Mouse (Mus musculus) liver, embryonic 14.5 days (tissue): ENCODE results near the gene Agfg2.

Experiments used
- CTCF ChIP-seq: IDR thresholded peaks from 2 replicates; pipeline ENCODE4 v1.5.1; 2016; ENCODE audit warnings: antibody characterized with exemption, low read depth, control low read depth
- EP300 ChIP-seq: IDR thresholded peaks from 2 replicates; pipeline ENCODE4 v1.6.1; 2016; ENCODE audit warnings: antibody characterized with exemption, low read depth

DNA sequence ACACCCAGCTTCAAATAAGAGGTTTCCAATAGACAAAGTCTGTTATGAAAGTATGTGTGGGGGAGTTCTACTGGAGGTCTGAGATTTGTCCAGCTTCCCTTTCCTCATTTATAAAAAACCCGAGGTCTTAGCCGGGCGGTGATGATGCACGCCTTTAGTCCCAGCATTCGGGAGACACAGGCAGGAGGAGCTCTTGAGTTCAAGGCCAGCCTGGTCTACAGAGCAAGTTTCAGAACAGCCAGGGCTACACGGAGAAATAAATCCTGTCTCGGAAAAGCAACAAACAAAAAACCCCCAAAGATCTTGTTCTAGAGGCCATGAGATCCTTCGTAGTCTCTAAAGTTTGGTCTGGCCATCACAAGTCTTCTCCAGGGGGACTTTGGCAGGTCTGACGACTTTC, 56.5 kb downstream of the Agfg2 start:
- TF ChIP-seq CTCF (peak; percentile 21; the same call in 1 of the 2 replicates), EP300 (no peak)
